Mouse (Mus musculus): Measurements from ENCODE around the gene Mrps5.

DNA sequence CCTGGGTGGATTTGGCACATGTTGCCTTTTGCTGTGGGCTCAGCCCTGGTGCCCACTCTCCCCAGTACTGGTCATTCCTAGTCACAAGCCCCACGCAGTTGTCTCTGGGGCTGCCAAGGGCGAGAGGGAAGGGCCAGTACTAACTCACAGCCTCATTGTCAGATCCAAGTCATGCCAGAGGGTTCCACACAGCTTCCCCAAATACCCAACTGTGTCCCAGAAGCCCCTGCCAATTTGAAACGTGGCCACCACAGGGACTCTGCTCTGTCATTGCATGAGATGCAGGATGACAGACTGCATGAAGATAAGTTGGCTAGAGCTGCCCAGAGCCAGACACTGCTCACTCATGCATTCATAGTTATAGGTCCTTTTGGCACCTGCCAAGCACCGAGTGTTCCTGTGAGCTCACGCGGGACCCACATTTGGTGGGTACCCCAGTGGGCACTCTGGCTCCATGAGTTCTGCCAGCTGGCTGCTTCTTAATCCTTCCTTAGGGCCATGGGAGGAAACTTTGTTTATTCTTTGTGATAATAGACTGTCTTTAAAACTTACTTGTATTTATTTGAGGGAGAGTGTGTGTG, 41.1 kb downstream of the Mrps5 start:
- TF ChIP-seq CTCF (IDR thresholded peaks at IDR 0.05; ENCODE audit: low read depth) (no peak), EP300 (IDR thresholded peaks at IDR 0.05; ENCODE audit: low read depth) (no peak)

Measured in liver, postnatal 0 days (tissue).